Mouse (Mus musculus): ENCODE measurements around the gene Slc16a13. TPM values are rescaled to one million over a fixed set of nuclear protein-coding genes. Genes with fewer than 3 reads are reported as not detected.

Slc16a13 gene
- polyA plus RNA-seq, 1 experiment: 8.1 TPM

DNA sequence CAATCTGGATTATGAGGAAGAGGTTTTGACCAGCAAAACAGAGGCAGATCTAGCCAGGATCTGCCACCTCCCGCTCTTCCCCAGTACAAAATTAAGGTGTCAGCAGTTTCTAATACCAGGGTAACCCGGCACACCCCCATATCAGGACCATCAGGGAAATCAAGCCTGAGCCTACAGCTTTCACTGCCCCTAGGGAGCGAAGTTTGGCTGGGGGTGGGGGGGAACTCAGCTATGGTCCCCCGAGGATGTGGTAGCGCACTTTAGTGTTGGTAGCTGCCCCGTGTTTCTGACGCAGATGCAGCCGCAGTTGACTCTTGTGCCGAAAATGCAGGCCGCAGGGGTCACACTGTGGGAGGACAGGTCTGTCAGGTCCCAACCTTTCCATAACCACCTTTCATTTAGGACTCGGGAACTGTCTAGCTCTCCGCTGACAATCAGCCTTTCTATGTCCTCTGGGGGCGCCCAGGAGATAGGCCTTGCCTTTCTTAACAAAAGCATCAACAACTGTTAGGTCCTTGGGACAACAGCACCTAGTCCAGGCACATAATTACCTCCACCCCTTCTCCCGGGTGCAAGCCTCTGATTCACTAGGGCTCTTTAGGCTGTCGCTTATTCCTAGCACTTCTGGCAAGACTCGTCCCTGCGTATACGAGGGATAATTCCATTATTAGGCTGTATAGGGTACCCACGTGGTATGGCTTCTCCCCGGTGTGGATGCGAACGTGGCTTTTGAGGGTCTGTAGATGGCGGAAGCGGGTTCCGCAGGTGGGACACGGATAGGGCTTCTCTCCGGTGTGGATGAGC lies 5.1 kb upstream of the Slc16a13 start:
- peaks cover 28% of the 10 kb centered on the region for H3K27me3 ChIP-seq (replicated peaks)
- H3K4me1 ChIP-seq: peaks cover 92% of the 10 kb centered on the region
- TF ChIP-seq FLI1 (IDR thresholded peaks at IDR 0.05; ENCODE audit: low read length) (no peak), GATA1 (IDR thresholded peaks at IDR 0.05; ENCODE audit: borderline replicate concordance, low read length) (no peak)
- no peaks in the 10 kb centered on the region for H3K36me3 ChIP-seq (replicated peaks; ENCODE audit: low read length)
- no peak overlapping the region for H3K4me3 ChIP-seq (replicated peaks)
- H3K9me3 ChIP-seq: no peaks in the 10 kb centered on the region

DNA sequence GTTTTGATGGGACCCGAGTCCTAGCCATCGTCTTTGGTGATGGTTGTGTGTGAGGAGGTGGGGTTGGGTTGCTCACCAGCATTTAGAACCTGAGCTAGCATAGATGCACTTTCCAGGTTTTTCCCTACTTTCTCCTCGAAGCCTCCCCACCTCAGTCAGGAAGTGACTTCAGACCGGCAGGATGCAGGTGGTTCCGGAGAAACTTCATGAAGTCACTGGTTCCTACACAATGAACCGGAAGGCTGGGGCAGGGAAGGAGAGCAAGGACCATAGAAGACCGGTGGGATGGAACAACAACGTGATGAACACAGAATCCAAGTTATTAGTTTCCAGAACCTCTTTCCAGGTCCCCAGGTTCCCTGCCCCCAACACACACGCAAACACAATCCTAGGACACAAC lies 2.9 kb upstream of the Slc16a13 start:
- TF ChIP-seq GATA1 (IDR thresholded peaks at IDR 0.05; ENCODE audit: borderline replicate concordance, low read length): no peak
- peak; percentile 53; the same call in 1 of the 2 replicates for TF ChIP-seq FLI1 (IDR thresholded peaks at IDR 0.05; ENCODE audit: low read length)

DNA sequence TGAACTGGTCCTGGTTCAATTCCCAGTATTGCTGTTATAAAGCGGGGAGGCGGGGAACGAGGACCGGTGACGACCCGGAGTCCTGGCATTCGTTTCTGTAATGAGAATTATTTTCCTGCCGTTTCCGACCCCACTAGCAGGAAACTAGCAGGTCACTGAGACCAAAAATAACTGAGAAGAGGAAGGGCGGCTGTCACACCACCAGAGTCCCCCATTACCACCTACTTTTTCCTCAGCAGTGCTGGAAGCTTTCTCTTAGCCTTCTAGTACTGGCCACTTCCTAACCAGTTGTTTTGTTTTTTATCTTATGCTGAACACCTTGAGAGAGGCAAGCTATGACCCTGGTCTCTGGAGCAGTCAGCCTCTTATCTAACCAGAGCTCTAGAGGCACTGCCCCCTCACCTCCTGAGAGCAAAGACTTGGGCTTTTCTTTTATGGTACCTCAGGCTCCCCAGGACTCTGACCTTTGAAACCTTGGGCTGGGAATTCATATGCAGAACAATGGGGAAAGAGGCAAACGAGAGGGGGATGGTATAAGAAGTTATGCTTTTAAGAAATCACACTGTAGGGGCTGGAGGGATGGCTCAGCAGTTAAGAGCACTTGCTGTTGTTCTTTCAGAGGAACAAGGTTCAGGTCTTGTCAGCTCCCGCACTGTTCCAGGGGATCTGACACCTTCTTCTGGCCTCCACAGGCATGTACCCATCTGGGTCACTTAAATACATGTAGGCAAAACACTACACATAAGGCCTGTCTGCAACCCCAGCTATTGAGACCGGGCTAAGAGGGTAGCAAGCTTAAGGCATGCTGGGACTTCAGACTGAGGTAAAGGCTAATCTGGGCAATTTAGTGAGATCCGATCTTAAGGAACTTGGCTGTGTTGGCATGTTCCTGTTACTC lies 988 bp upstream of the Slc16a13 start:
- Histone ChIP-seq H3K9me3 (no peaks in the 10 kb centered on the region), H3K4me3 (replicated peaks) (peak overlapping the region; percentile 93), H3K4me1 (peaks cover 87% of the 10 kb centered on the region), H3K36me3 (replicated peaks; ENCODE audit: low read length) (peaks cover 23% of the 10 kb centered on the region), H3K27me3 (replicated peaks) (peaks cover 7% of the 10 kb centered on the region)
- no peak; the same call in 2 of the 3 replicates for TF ChIP-seq GATA1 (IDR thresholded peaks at IDR 0.05; ENCODE audit: borderline replicate concordance, low read length)
- TF ChIP-seq FLI1 (IDR thresholded peaks at IDR 0.05; ENCODE audit: low read length): no peak

More for the DNA sequence above, 2.9 kb upstream of the Slc16a13 start:
- H3K27me3 ChIP-seq (replicated peaks): peaks cover 13% of the 10 kb centered on the region
- H3K4me3 ChIP-seq (replicated peaks): peak overlapping the region; percentile 81
- no peaks in the 10 kb centered on the region for H3K9me3 ChIP-seq
- peaks cover 5% of the 10 kb centered on the region for H3K36me3 ChIP-seq (replicated peaks; ENCODE audit: low read length)
- peaks cover 92% of the 10 kb centered on the region for H3K4me1 ChIP-seq

DNA sequence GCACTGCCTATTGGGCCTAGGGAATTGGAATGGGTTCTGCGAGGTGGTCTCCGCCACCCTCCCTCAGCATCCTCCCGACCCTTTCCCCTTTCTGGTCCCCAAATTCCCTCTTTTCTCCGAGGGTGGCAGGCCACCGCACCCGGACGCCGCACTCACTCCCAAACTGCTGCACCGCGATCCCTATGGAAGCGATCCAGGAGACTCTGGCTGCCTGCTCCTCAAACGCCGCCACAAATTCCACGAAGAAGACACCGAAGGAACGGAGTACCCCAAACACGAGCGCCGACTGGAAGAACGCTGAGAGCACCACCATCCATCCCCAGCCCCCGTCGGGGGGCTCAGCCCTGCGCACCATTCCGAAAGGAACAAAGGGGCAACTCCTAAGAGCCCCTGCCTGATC lies 541 bp downstream of the Slc16a13 start:
- H3K4me3 ChIP-seq (replicated peaks): peak overlapping the region; percentile 93
- peaks cover 77% of the 10 kb centered on the region for H3K4me1 ChIP-seq
- H3K9me3 ChIP-seq: no peaks in the 10 kb centered on the region
- TF ChIP-seq GATA1 (IDR thresholded peaks at IDR 0.05; ENCODE audit: borderline replicate concordance, low read length) (no peak), FLI1 (IDR thresholded peaks at IDR 0.05; ENCODE audit: low read length) (no peak)
- H3K27me3 ChIP-seq (replicated peaks): peaks cover 10% of the 10 kb centered on the region
- H3K36me3 ChIP-seq (replicated peaks; ENCODE audit: low read length): peaks cover 39% of the 10 kb centered on the region

DNA sequence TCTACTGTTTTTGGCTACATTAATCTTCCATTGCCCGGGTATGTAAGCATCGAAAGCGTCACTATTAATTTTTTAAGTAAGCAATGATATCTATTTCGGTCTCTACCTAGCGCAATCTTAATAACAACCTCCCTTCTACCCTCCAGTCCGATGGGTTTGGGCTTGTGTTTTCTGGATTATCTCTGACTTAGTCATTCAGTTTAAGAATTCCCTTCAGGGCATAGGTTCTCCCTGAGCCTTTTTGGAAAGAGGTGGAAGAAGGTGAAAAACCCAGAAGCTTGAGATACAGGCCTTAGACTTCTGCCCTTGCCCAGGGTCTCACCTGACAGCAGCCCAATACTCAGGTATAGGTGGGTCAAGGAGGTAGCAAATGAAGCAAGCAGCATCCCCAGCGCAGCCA lies 991 bp downstream of the Slc16a13 start:
- peaks cover 78% of the 10 kb centered on the region for H3K4me1 ChIP-seq
- H3K36me3 ChIP-seq (replicated peaks; ENCODE audit: low read length): peaks cover 39% of the 10 kb centered on the region

DNA sequence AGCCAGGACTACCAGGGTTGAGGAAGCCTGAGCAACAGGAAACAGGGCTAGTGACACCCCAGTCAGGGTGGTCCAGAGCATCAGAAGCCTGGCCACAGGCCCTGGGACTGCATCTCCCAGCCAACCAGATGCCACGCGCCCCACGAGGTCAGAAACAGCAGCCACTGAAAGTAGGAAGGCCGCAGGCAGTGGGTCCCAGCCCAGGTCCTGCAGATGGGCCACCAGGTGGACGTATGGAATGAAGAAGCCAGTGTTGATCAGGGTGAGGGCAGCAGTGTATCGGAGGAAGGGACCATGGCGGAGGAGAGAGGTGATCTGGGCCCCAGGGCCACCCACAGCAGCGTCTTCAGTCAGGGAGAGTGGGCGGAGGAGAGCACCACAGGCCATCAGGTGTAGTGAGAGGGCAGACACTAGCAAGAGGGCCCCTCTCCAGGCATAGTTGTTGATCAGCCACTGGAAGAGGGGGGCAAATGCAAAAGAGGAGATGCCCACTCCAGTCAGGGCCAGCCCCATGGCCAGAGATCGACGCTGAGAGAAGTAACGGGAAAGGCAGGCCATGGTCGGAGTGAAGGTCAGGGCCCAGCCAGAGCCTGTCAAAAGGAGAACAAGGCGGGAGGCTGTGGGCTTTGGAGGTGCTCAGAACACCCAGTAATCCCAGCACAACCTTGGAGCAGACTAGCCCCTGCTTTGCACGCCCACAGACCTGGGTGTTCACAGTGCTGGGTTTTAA lies 2.0 kb downstream of the Slc16a13 start:
- TF ChIP-seq FLI1 (IDR thresholded peaks at IDR 0.05; ENCODE audit: low read length): no peak
- no peak for TF ChIP-seq GATA1 (IDR thresholded peaks at IDR 0.05; ENCODE audit: borderline replicate concordance, low read length)
- no peaks in the 10 kb centered on the region for H3K9me3 ChIP-seq
- H3K4me1 ChIP-seq: peaks cover 76% of the 10 kb centered on the region
- peak overlapping the region; percentile 21 for H3K4me3 ChIP-seq (replicated peaks)
- peaks cover 39% of the 10 kb centered on the region for H3K36me3 ChIP-seq (replicated peaks; ENCODE audit: low read length)
- peaks cover 24% of the 10 kb centered on the region for H3K27me3 ChIP-seq (replicated peaks)

More for the DNA sequence above, 991 bp downstream of the Slc16a13 start:
- H3K4me3 ChIP-seq (replicated peaks): peak overlapping the region; percentile 93
- H3K27me3 ChIP-seq (replicated peaks): peaks cover 15% of the 10 kb centered on the region
- H3K9me3 ChIP-seq: no peaks in the 10 kb centered on the region
- no peak for TF ChIP-seq GATA1 (IDR thresholded peaks at IDR 0.05; ENCODE audit: borderline replicate concordance, low read length)
- no peak for TF ChIP-seq FLI1 (IDR thresholded peaks at IDR 0.05; ENCODE audit: low read length)

DNA sequence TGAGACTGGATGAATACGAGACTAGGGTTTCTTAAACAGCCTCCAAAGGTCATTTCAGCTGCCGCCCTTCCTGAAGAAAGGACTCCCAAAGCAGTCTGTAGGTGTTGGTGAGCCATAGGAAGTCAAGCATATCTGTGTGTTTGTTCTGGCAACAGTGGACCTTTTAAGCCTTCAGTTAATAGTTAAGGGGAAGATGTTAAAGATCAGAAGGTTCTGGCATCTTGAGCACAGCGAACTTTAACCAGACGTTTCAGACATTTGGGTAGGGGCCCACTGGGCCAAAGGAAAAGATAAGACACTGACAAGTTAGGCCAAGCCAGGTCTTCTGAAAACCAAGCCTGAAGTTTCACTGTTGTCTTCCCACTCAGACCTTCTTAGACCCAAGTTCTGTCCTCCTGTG lies 2.8 kb downstream of the Slc16a13 start:
- H3K36me3 ChIP-seq (replicated peaks; ENCODE audit: low read length): peaks cover 39% of the 10 kb centered on the region
- H3K9me3 ChIP-seq: no peaks in the 10 kb centered on the region
- no peak overlapping the region for H3K4me3 ChIP-seq (replicated peaks)
- peaks cover 68% of the 10 kb centered on the region for H3K4me1 ChIP-seq
- peaks cover 32% of the 10 kb centered on the region for H3K27me3 ChIP-seq (replicated peaks)
- TF ChIP-seq GATA1 (IDR thresholded peaks at IDR 0.05; ENCODE audit: borderline replicate concordance, low read length) (no peak), FLI1 (IDR thresholded peaks at IDR 0.05; ENCODE audit: low read length) (no peak)

DNA sequence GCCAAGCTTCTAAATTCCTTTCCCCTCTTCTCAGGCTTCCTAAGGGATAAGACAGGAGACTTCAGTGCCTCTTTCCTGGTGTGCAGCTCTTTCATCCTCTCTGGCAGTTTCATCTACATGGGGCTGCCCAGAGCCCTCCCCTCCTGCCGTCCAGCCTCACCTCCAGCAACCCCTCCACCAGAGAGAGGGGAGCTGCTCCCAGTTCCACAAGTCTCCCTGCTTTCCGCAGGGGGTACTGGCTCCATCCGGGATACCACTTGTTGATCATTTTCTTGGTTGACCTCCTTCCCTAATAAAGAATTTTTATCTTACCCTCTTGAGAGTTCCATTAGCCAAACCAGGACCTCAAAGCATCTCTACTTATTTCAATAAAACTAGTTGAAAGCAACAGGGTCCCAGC lies 4.8 kb downstream of the Slc16a13 start:
- TF ChIP-seq FLI1 (IDR thresholded peaks at IDR 0.05; ENCODE audit: low read length) (no peak), GATA1 (IDR thresholded peaks at IDR 0.05; ENCODE audit: borderline replicate concordance, low read length) (no peak)
- Histone ChIP-seq H3K4me3 (replicated peaks) (no peak overlapping the region), H3K9me3 (no peaks in the 10 kb centered on the region), H3K4me1 (peaks cover 53% of the 10 kb centered on the region), H3K27me3 (replicated peaks) (peaks cover 46% of the 10 kb centered on the region), H3K36me3 (replicated peaks; ENCODE audit: low read length) (peaks cover 39% of the 10 kb centered on the region)

DNA sequence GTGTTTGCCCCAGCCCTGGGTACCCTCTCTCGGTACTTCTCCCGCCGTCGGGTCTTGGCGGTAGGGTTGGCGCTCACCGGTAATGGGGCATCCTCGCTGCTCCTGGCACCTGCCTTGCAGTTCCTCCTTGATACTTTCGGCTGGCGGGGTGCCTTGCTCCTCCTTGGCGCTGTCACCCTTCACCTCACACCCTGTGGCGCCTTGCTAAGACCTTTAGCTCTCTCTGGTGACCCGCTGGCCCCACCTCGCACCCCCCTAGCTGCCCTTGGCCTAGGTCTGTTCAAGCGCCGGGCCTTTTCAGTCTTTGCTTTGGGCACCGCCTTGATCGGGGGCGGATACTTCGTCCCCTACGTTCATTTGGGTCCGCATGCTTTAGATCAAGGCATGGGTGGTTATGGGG lies 5.6 kb downstream of the Slc16a13 start:
- no peaks in the 10 kb centered on the region for H3K9me3 ChIP-seq
- H3K36me3 ChIP-seq (replicated peaks; ENCODE audit: low read length): peaks cover 39% of the 10 kb centered on the region
- H3K4me3 ChIP-seq (replicated peaks): no peak overlapping the region
- H3K4me1 ChIP-seq: peaks cover 45% of the 10 kb centered on the region
- no peak for TF ChIP-seq GATA1 (IDR thresholded peaks at IDR 0.05; ENCODE audit: borderline replicate concordance, low read length)
- no peak for TF ChIP-seq FLI1 (IDR thresholded peaks at IDR 0.05; ENCODE audit: low read length)
- H3K27me3 ChIP-seq (replicated peaks): peaks cover 54% of the 10 kb centered on the region

Data from megakaryocyte, embryonic 14.5 days (primary cell).